Mouse (Mus musculus): ENCODE measurements around the gene Tprn. TPM values are rescaled to one million over a fixed set of nuclear protein-coding genes. Genes with fewer than 3 reads are reported as not detected.

The Tprn gene
- polyA plus RNA-seq, 2 experiments = 2.4 to 2.6 TPM

DNA sequence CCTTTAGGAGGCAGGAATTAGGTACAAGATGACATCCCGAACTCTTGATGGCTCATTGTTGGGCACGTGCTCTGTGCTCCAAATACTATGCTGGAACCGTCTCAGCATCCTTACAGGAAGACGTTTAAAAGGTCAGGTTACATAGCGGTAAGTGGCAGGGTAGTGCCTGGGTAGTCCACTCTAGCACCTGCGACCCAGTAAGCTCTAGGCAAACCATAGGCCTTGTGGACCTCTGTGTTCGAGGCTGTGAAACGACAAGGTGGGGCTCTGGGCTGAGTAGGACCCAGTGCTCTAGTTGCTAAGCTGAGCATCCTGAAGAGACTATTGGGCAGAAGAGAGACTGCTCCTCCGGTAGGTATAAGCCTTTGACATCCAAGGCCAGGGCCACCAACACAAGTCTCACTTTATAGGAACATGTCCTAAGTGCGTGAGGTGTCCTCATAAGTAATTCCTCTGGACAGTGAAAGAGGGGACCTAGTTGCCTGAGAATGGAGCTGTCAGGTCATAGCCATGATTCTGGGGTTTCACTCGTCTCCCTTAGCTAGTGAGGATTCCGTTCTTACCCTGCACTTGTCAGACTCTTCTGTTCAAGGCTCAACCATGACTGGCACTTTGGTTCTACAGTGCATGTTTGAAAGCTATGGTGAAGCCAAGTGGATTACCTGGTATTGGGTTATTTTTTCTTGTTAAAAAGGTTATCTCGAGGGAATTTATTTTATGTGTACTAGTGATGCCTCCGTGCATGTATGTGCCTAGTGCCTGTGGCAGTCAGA lies 43.4 kb downstream of the Tprn start:
- no peak overlapping the region for H3K4me3 ChIP-seq (ENCODE audit: insufficient read depth in 1 of 2, low read depth in 2 of 2, low read length in 2 of 2)
- no peak overlapping the region for H3K27ac ChIP-seq
- H3K4me1 ChIP-seq (replicated peaks; ENCODE audit: control insufficient read depth in 2 of 2, insufficient read depth in 2 of 2, low read length in 1 of 2) = peaks cover 0 to 2% of the 10 kb centered on the region in 2 experiments; a peak in 1 of 4 replicates
- no peaks in the 10 kb centered on the region for H3K9me3 ChIP-seq (ENCODE audit: control insufficient read depth, low read length)
- 39% methylated on average over 14 of the region's 14 CpGs for WGBS (ENCODE audit: insufficient replicate concordance)
- H3K4me2 ChIP-seq (ENCODE audit: low read depth) = no peak overlapping the region; the same call in 1 of the 2 replicates
- DNase-seq (ENCODE audit: low read depth in 3 of 3, low spot score in 3 of 3) (no peak), ATAC-seq (ENCODE audit: insufficient read depth) (no peak)
- H3K27me3 ChIP-seq (ENCODE audit: control insufficient read depth, insufficient read depth, low read length) = peaks cover 30% of the 10 kb centered on the region
- no peak overlapping the region for H3K9ac ChIP-seq (replicated peaks)
- no peaks in the 10 kb centered on the region for H3K36me3 ChIP-seq (replicated peaks; ENCODE audit: control insufficient read depth, insufficient read depth, low read depth)
- TF ChIP-seq CTCF (IDR thresholded peaks at IDR 0.05; ENCODE audit: low read depth) (no peak), EP300 (IDR thresholded peaks at IDR 0.05; ENCODE audit: low read depth) (no peak)

DNA sequence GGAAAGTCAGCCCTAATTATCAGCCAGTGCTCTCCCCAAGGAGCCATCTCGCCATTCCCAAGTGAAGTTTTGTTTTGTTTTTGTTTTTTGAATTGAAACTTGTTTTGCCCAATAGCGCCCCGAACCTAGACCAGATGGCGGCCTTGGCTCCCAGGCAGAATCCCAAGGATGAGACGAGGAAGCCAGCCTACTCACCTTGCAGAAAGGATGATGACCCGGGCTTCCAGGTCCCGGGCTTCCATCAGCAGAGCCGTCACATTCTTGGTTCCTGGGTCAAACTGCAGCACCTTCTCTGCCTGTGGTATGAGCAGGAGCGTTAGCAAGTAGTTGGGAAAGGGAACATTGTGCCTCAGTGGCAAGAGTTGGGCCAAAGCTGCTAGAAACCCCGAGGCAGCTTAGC lies 47.8 kb downstream of the Tprn start:
- H3K4me2 ChIP-seq (ENCODE audit: low read depth) = no peak overlapping the region
- H3K27me3 ChIP-seq (ENCODE audit: control insufficient read depth, insufficient read depth, low read length) = peaks cover 43% of the 10 kb centered on the region
- no peaks in the 10 kb centered on the region for H3K9me3 ChIP-seq (ENCODE audit: control insufficient read depth, low read length)
- ATAC-seq (ENCODE audit: insufficient read depth) (no peak), DNase-seq (ENCODE audit: low read depth in 3 of 3, low spot score in 3 of 3) (no peak)
- no peak overlapping the region for H3K9ac ChIP-seq (replicated peaks)
- no peak overlapping the region for H3K27ac ChIP-seq
- no peaks in the 10 kb centered on the region for H3K4me1 ChIP-seq (replicated peaks; ENCODE audit: control insufficient read depth in 2 of 2, insufficient read depth in 2 of 2, low read length in 1 of 2)
- 41% methylated on average over 10 of the region's 10 CpGs for WGBS (ENCODE audit: insufficient replicate concordance)
- no peak for TF ChIP-seq EP300 (IDR thresholded peaks at IDR 0.05; ENCODE audit: low read depth)
- TF ChIP-seq CTCF (IDR thresholded peaks at IDR 0.05; ENCODE audit: low read depth) = no peak
- H3K36me3 ChIP-seq (replicated peaks; ENCODE audit: control insufficient read depth, insufficient read depth, low read depth) = no peaks in the 10 kb centered on the region
- no peak overlapping the region for H3K4me3 ChIP-seq (ENCODE audit: insufficient read depth in 1 of 2, low read depth in 2 of 2, low read length in 2 of 2)

DNA sequence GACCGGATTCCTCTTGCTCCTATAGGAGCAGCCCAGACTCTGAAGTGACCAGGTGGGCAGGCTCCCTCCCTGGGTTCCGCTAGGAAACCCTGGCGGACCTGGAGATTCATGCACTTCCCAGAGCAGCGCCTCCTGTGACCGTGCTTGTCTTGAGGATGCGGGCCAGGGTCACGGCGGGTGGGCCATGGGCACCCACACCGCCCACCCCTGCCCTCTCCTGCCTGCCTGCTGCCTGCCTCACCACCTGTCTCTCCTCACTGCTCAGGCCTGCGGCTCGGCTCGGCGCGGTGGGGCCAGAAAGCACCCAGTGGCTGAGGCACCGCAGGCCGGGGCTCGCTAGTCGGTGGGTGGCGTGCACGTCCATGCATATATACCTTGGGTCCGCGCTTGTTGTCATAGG lies 48.6 kb downstream of the Tprn start:
- DNase-seq (ENCODE audit: low read depth in 3 of 3, low spot score in 3 of 3) (no peak), ATAC-seq (ENCODE audit: insufficient read depth) (no peak)
- Histone ChIP-seq H3K4me2 (ENCODE audit: low read depth) (no peak overlapping the region), H3K27ac (no peak overlapping the region), H3K27me3 (ENCODE audit: control insufficient read depth, insufficient read depth, low read length) (peaks cover 36% of the 10 kb centered on the region), H3K36me3 (replicated peaks; ENCODE audit: control insufficient read depth, insufficient read depth, low read depth) (no peaks in the 10 kb centered on the region), H3K9me3 (ENCODE audit: control insufficient read depth, low read length) (no peaks in the 10 kb centered on the region), H3K4me1 (replicated peaks; ENCODE audit: control insufficient read depth in 2 of 2, insufficient read depth in 2 of 2, low read length in 1 of 2) (no peaks in the 10 kb centered on the region), H3K4me3 (ENCODE audit: insufficient read depth in 1 of 2, low read depth in 2 of 2, low read length in 2 of 2) (no peak overlapping the region), H3K9ac (replicated peaks) (no peak overlapping the region)
- no peak for TF ChIP-seq CTCF (IDR thresholded peaks at IDR 0.05; ENCODE audit: low read depth)
- no peak for TF ChIP-seq EP300 (IDR thresholded peaks at IDR 0.05; ENCODE audit: low read depth)
- 2% methylated on average over 22 of the region's 22 CpGs for WGBS (ENCODE audit: insufficient replicate concordance)

DNA sequence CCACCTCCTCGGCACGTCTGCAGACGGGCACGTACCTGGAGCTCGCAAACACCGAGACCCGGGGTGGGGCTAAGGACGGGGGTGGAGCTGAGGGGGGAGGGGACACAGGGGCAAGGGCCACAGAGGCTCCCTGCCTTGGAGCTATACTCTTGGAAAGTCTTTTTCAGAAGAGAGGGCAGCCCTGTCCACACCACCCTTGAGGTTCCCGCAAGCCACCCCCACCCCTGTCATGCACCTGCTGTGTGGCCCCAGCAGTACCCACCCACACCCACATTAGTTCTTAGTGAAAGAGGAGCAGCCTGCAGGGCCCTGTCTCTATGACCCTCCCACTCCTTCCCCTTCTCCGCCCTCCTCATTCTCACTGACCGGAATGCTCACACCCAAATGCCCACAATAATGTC lies 49.1 kb downstream of the Tprn start:
- H3K4me2 ChIP-seq (ENCODE audit: low read depth) = no peak overlapping the region

DNA sequence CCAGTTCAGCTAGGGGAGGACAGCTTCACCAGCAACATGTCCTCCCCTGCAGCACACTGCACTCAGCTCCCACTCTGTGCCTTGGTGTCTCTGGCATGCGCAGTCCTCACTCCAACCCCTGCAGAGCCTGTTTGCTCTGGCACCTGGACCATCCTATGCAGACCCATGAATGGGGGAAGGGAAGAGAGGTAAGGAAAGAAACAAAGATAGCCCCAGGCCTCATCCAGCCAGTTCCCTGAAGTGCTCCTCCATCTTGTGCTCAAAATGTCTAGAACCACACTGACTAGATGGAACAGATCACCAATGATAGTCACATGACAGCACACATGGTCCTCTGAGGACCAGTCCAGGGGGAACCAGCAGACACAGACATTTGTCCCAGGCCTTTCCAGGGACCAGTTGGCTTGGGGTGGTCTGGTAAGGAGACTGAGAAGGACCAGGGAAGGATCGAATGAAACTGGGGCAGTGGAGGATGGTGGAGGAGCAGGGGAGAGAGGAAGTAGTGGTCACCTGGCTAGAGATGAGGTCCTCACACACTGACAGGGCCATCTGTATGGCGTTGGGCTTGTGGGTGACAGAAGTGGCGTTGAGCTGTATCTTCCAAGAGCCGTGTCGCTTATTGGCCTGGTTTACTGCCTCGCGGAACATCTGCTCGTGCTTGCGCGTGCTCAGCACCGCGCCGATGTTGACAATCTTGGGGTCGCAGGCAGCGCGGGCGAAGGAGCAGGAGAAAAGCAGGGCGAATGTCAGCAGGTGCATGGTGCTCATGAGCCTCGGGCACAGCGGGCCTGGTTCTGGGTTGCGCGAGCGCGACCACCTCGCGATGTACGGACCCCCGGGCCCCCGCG lies 55.9 kb downstream of the Tprn start:
- Histone ChIP-seq H3K27ac (no peak overlapping the region), H3K36me3 (replicated peaks; ENCODE audit: control insufficient read depth, insufficient read depth, low read depth) (no peaks in the 10 kb centered on the region), H3K4me2 (ENCODE audit: low read depth) (peak overlapping the region; percentile 48), H3K4me3 (ENCODE audit: insufficient read depth in 1 of 2, low read depth in 2 of 2, low read length in 2 of 2) (no peak overlapping the region; a peak in 1 of 4 replicates), H3K9me3 (ENCODE audit: control insufficient read depth, low read length) (no peaks in the 10 kb centered on the region), H3K4me1 (replicated peaks; ENCODE audit: control insufficient read depth in 2 of 2, insufficient read depth in 2 of 2, low read length in 1 of 2) (no peaks in the 10 kb centered on the region), H3K27me3 (ENCODE audit: control insufficient read depth, insufficient read depth, low read length) (peaks cover 19% of the 10 kb centered on the region), H3K9ac (replicated peaks) (no peak overlapping the region)
- WGBS (ENCODE audit: insufficient replicate concordance) = 8% methylated on average over 31 of the region's 31 CpGs
- ATAC-seq (ENCODE audit: insufficient read depth) = no peak
- no peak for DNase-seq (ENCODE audit: low read depth in 3 of 3, low spot score in 3 of 3)
- no peak for TF ChIP-seq EP300 (IDR thresholded peaks at IDR 0.05; ENCODE audit: low read depth)
- TF ChIP-seq CTCF (IDR thresholded peaks at IDR 0.05; ENCODE audit: low read depth) = no peak

More for the DNA sequence above, 49.1 kb downstream of the Tprn start:
- H3K4me3 ChIP-seq (ENCODE audit: insufficient read depth in 1 of 2, low read depth in 2 of 2, low read length in 2 of 2) = no peak overlapping the region
- H3K4me1 ChIP-seq (replicated peaks; ENCODE audit: control insufficient read depth in 2 of 2, insufficient read depth in 2 of 2, low read length in 1 of 2) = no peaks in the 10 kb centered on the region
- ATAC-seq (ENCODE audit: insufficient read depth) (no peak), DNase-seq (ENCODE audit: low read depth in 3 of 3, low spot score in 3 of 3) (no peak)
- no peaks in the 10 kb centered on the region for H3K36me3 ChIP-seq (replicated peaks; ENCODE audit: control insufficient read depth, insufficient read depth, low read depth)
- TF ChIP-seq EP300 (IDR thresholded peaks at IDR 0.05; ENCODE audit: low read depth) (no peak), CTCF (IDR thresholded peaks at IDR 0.05; ENCODE audit: low read depth) (no peak)
- no peak overlapping the region for H3K27ac ChIP-seq
- peaks cover 32% of the 10 kb centered on the region for H3K27me3 ChIP-seq (ENCODE audit: control insufficient read depth, insufficient read depth, low read length)
- no peak overlapping the region for H3K9ac ChIP-seq (replicated peaks)
- 5% methylated on average over 11 of the region's 11 CpGs for WGBS (ENCODE audit: insufficient replicate concordance)
- H3K9me3 ChIP-seq (ENCODE audit: control insufficient read depth, low read length) = no peaks in the 10 kb centered on the region

Data from liver, embryonic 14.5 days (tissue).